Mouse (Mus musculus) MEL (cell line): ENCODE measurements around the gene Rpl28. TPM values are rescaled to one million over a fixed set of nuclear protein-coding genes. Genes with fewer than 3 reads are reported as not detected.

Experiments used
- DNase-seq: peaks from one replicate; pipeline ENCODE4 v3.0.0; 2011; ENCODE audit warnings: low read depth, low spot score
- H3K27ac ChIP-seq: 2 replicates; pipeline ENCODE4 v1.5.1; 2012; ENCODE audit warnings: low read depth, mild to moderate bottlenecking, control low read depth, low read length, moderate library complexity; ENCODE audit not compliant: control insufficient read depth
- H3K27me3 ChIP-seq, 2 experiments: fragments of 150-350 bp in 1 of 2; sonication (generic) in 1 of 2; 2 replicates each; pipeline ENCODE4 v1.6.1; 2012; ENCODE audit warnings: low read length in 2 of 2, mild to moderate bottlenecking in 2 of 2, improper control_type of control experiment in 1 of 2, moderate library complexity in 1 of 2; ENCODE audit not compliant: insufficient read depth in 2 of 2, control insufficient read depth in 1 of 2
- H3K36me3 ChIP-seq, 2 experiments: 2 replicates each; pipeline ENCODE4 v1.6.1; 2012 to 2014; ENCODE audit warnings: low read length in 2 of 2, improper control_type of control experiment in 1 of 2, inconsistent platforms in 1 of 2, mild to moderate bottlenecking in 1 of 2; ENCODE audit not compliant: insufficient read depth in 2 of 2, control insufficient read depth in 1 of 2
- H3K4me1 ChIP-seq, 2 experiments: fragments of 150-350 bp in 1 of 2; sonication (generic) in 1 of 2; 2 replicates each; pipeline ENCODE4 v1.6.1; 2012; ENCODE audit warnings: low read length in 2 of 2, improper control_type of control experiment in 1 of 2, mild to moderate bottlenecking in 1 of 2; ENCODE audit not compliant: insufficient read depth in 2 of 2, control insufficient read depth in 1 of 2
- H3K4me3 ChIP-seq, 2 experiments: fragments of 150-350 bp in 1 of 2; sonication (generic) in 1 of 2; 2 replicates each; pipeline ENCODE4 v1.5.1; 2012; ENCODE audit warnings: low read depth in 2 of 2, low read length in 2 of 2, mild to moderate bottlenecking in 2 of 2, moderate library complexity in 2 of 2, control low read depth in 1 of 2, improper control_type of control experiment in 1 of 2; ENCODE audit not compliant: control insufficient read depth in 1 of 2, insufficient read depth in 1 of 2
- H3K79me2 ChIP-seq: 2 replicates; pipeline ENCODE4 v1.6.1; 2012; ENCODE audit warnings: mild to moderate bottlenecking, low read length, moderate library complexity; ENCODE audit not compliant: control insufficient read depth, poor library complexity, insufficient read depth
- H3K9ac ChIP-seq: 2 replicates; pipeline ENCODE4 v1.6.1; 2012; ENCODE audit warnings: low read depth, mild to moderate bottlenecking, control low read depth, low read length, moderate library complexity; ENCODE audit not compliant: control insufficient read depth, poor library complexity, severe bottlenecking
- H3K9me3 ChIP-seq: fragments of 150-350 bp; sonication (generic); replicated peaks from 2 replicates; pipeline ENCODE4 v1.6.1; 2012; ENCODE audit warnings: mild to moderate bottlenecking, low read length, improper control_type of control experiment, moderate library complexity; ENCODE audit not compliant: insufficient read depth
- CHD1 ChIP-seq: IDR thresholded peaks from 2 replicates; pipeline ENCODE4 v1.6.1; 2012; ENCODE audit warnings: low read depth, mild to moderate bottlenecking, inconsistent platforms, low read length, improper control_type of control experiment
- ELF1 ChIP-seq: IDR thresholded peaks from 2 replicates; pipeline ENCODE4 v1.6.1; 2014; ENCODE audit warnings: low read depth, mild to moderate bottlenecking, inconsistent platforms, low read length, improper control_type of control experiment, moderate library complexity
- EP300 ChIP-seq, 2 experiments: IDR thresholded peaks; 2 replicates each; pipeline ENCODE4 v1.6.1; 2011; ENCODE audit warnings: improper control_type of control experiment in 2 of 2, low read length in 2 of 2, low read depth in 1 of 2, mild to moderate bottlenecking in 1 of 2
- GATA1 ChIP-seq: IDR thresholded peaks from 2 replicates; pipeline ENCODE4 v1.6.1; 2011; ENCODE audit warnings: low read depth, low read length, improper control_type of control experiment
- HCFC1 ChIP-seq: IDR thresholded peaks from 2 replicates; pipeline ENCODE4 v1.6.1; 2012; ENCODE audit warnings: low read depth, mild to moderate bottlenecking, inconsistent platforms, low read length, improper control_type of control experiment, moderate library complexity
- JUND ChIP-seq: IDR thresholded peaks from 2 replicates; pipeline ENCODE4 v1.6.1; 2011; ENCODE audit warnings: low read depth, mild to moderate bottlenecking, improper control_type of control experiment, low read length
- MAFK ChIP-seq: IDR thresholded peaks from 2 replicates; pipeline ENCODE4 v1.6.1; 2011; ENCODE audit warnings: low read depth, mild to moderate bottlenecking, low read length, improper control_type of control experiment, borderline replicate concordance
- MAX ChIP-seq: IDR thresholded peaks from 2 replicates; pipeline ENCODE4 v1.6.1; 2011; ENCODE audit warnings: low read length, improper control_type of control experiment
- MYB ChIP-seq: IDR thresholded peaks from 2 replicates; pipeline ENCODE4 v1.6.1; 2011; ENCODE audit warnings: mild to moderate bottlenecking, low read depth, low read length, improper control_type of control experiment
- NELFE ChIP-seq: IDR thresholded peaks from 2 replicates; pipeline ENCODE4 v1.6.1; 2011; ENCODE audit warnings: low read depth, low read length, improper control_type of control experiment
- POLR2AphosphoS2 ChIP-seq: IDR thresholded peaks from 2 replicates; pipeline ENCODE4 v1.6.1; 2011; ENCODE audit warnings: low read length, improper control_type of control experiment
- RAD21 ChIP-seq: IDR thresholded peaks from 2 replicates; pipeline ENCODE4 v1.6.1; 2011; ENCODE audit warnings: mild to moderate bottlenecking, low read depth, low read length, improper control_type of control experiment
- RCOR1 ChIP-seq: IDR thresholded peaks from 2 replicates; pipeline ENCODE4 v1.6.1; 2012; ENCODE audit warnings: low read depth, mild to moderate bottlenecking, inconsistent platforms, low read length, improper control_type of control experiment
- SMC3 ChIP-seq: IDR thresholded peaks from 2 replicates; pipeline ENCODE4 v1.6.1; 2011; ENCODE audit warnings: low read depth, low read length, improper control_type of control experiment
- TAL1 ChIP-seq: IDR thresholded peaks from 2 replicates; pipeline ENCODE4 v1.6.1; 2012; ENCODE audit warnings: mild to moderate bottlenecking, inconsistent platforms, low read length, moderate library complexity, mixed read lengths
- TBP ChIP-seq: IDR thresholded peaks from 2 replicates; pipeline ENCODE4 v1.8.0; 2011; ENCODE audit warnings: low read depth, low read length, improper control_type of control experiment
- TCF12 ChIP-seq: IDR thresholded peaks from 2 replicates; pipeline ENCODE4 v1.6.1; 2014; ENCODE audit warnings: low read depth, mild to moderate bottlenecking, inconsistent platforms, low read length, improper control_type of control experiment, moderate library complexity
- USF2 ChIP-seq, 2 experiments: IDR thresholded peaks; 2 replicates each; pipeline ENCODE4 v1.6.1; 2011 to 2012; ENCODE audit warnings: improper control_type of control experiment in 2 of 2, low read length in 2 of 2, borderline replicate concordance in 1 of 2, inconsistent platforms in 1 of 2, low read depth in 1 of 2, mild to moderate bottlenecking in 1 of 2; ENCODE audit not compliant: insufficient read depth in 1 of 2
- ZC3H11A ChIP-seq: IDR thresholded peaks from 2 replicates; pipeline ENCODE4 v1.6.1; 2012; ENCODE audit warnings: low read depth, mild to moderate bottlenecking, inconsistent platforms, low read length, improper control_type of control experiment
- ZMIZ1 ChIP-seq: IDR thresholded peaks from 2 replicates; pipeline ENCODE4 v1.6.1; 2012; ENCODE audit warnings: low read depth, mild to moderate bottlenecking, inconsistent platforms, low read length, improper control_type of control experiment, moderate library complexity
- ZNF384 ChIP-seq: IDR thresholded peaks from 2 replicates; pipeline ENCODE4 v1.6.1; 2012; ENCODE audit warnings: low read depth, mild to moderate bottlenecking, inconsistent platforms, low read length, improper control_type of control experiment
- polyA plus RNA-seq, 2 experiments: library from polyadenylated mRNA; stranded (reverse) in 1 of 2; unstranded in 1 of 2; fragments of >175 nt in 1 of 2; fragments of >200 nt in 1 of 2; gene quantifications; 2 replicates each; pipeline versions ENCODE4 v1.2.1 to v1.2.4; 2012; ENCODE audit warnings: low replicate concordance in 2 of 2, low read depth in 1 of 2; ENCODE audit not compliant: insufficient read length in 2 of 2, insufficient read depth in 1 of 2, missing spikeins in 1 of 2
- total RNA-seq: library from RNA; depleted of rRNA; stranded (reverse); fragments of 300-350 nt; gene quantifications from 2 replicates; pipeline ENCODE4 v1.2.3, GENCODE M21; 2012

Gene Rpl28
- total and polyA plus RNA-seq, 3 experiments, result 1,000 to 9,991 (median 2,264) TPM

GRCm38 (mm10) chr7:4746326-4746980 lies 46.2 kb upstream of the Rpl28 start:
- no peak overlapping the region for H3K4me3 ChIP-seq
- H3K9ac ChIP-seq, result no peak overlapping the region
- H3K36me3 ChIP-seq, result no peaks in the 10 kb centered on the region
- peaks cover 0 to 7% of the 10 kb centered on the region in 2 experiments; a peak in 2 of 4 replicates for H3K4me1 ChIP-seq
- DNase-seq, result no peak
- no peak overlapping the region for H3K27ac ChIP-seq
- H3K9me3 ChIP-seq, result no peaks in the 10 kb centered on the region
- no peaks in the 10 kb centered on the region for H3K27me3 ChIP-seq
- no peaks in the 10 kb centered on the region for H3K79me2 ChIP-seq
- TF ChIP-seq ZC3H11A (no peak), ZNF384 (no peak), JUND (no peak), MAX (no peak), RCOR1 (no peak), USF2 (IDR thresholded peaks at IDR 0.05; ENCODE audit: borderline replicate concordance in 1 of 2, insufficient read depth in 1 of 2, low read depth in 1 of 2, low read length in 2 of 2) (no peak), POLR2AphosphoS2 (no peak), ELF1 (no peak), CHD1 (no peak), RAD21 (no peak), EP300 (IDR thresholded peaks at IDR 0.05; ENCODE audit: low read depth in 1 of 2, low read length in 2 of 2) (no peak), HCFC1 (no peak), ZMIZ1 (no peak), TCF12 (no peak)

GRCm38 (mm10) chr7:4747156-4747899 lies 45.3 kb upstream of the Rpl28 start:
- H3K4me1 ChIP-seq, result peaks cover 0 to 13% of the 10 kb centered on the region in 2 experiments; a peak in 3 of 4 replicates
- no peaks in the 10 kb centered on the region for H3K36me3 ChIP-seq
- peak; percentile 61 for DNase-seq
- no peak overlapping the region for H3K9ac ChIP-seq
- peak overlapping the region; percentile 40; the same call in 1 of the 2 replicates for H3K27ac ChIP-seq
- H3K4me3 ChIP-seq, result no peak overlapping the region
- H3K79me2 ChIP-seq, result no peaks in the 10 kb centered on the region
- TF ChIP-seq USF2 (IDR thresholded peaks at IDR 0.05; ENCODE audit: borderline replicate concordance in 1 of 2, insufficient read depth in 1 of 2, low read depth in 1 of 2, low read length in 2 of 2), result no peak
- TF ChIP-seq ZNF384, result no peak
- TF ChIP-seq RCOR1, result 0 out of 2 replicates have a peak, but pooled peaks have one; percentile 15
- TF ChIP-seq NELFE, result no peak
- TF ChIP-seq MAFK, result no peak
- TF ChIP-seq EP300 (IDR thresholded peaks at IDR 0.05; ENCODE audit: low read depth in 1 of 2, low read length in 2 of 2), result peak; percentile 60 to 72; a peak in 3 of 4 replicates
- TF ChIP-seq SMC3, result no peak
- peak; percentile 54 for TF ChIP-seq MYB
- TF ChIP-seq GATA1, result peak; percentile 51
- TF ChIP-seq TCF12, result peak; percentile 49; the same call in 1 of the 2 replicates
- TF ChIP-seq TAL1, result peak; percentile 69
- peak; percentile 89 for TF ChIP-seq TBP
- no peaks in the 10 kb centered on the region for H3K9me3 ChIP-seq
- no peaks in the 10 kb centered on the region for H3K27me3 ChIP-seq
